Mouse (Mus musculus): ENCODE measurements around the gene Npy4r.

Npy4r gene

GRCm38 (mm10) chr14:34152342-34152741 lies at the start of gene Npy4r:
Gene Npy4r (minus strand): TSS chr14:34152489.
- peak; percentile 8 to 48 for DNase-seq (ENCODE audit: low spot score in 2 of 2)

GRCm38 (mm10) chr14:34201231-34202035 lies 49.1 kb upstream of the Npy4r start, which contains the start of gene Gprin2:
Gene Gprin2 (minus strand): TSS chr14:34201653.
- DNase-seq (ENCODE audit: low spot score in 2 of 2), result no peak

GRCm38 (mm10) chr14:34200738-34201230 lies 48.5 kb upstream of the Npy4r start:
- DNase-seq (ENCODE audit: low spot score in 2 of 2), result no peak

GRCm38 (mm10) chr14:34196706-34197105 lies 44.4 kb upstream of the Npy4r start:
- DNase-seq (ENCODE audit: low spot score in 2 of 2), result no peak

- DNase-seq (ENCODE audit: low spot score in 2 of 2), result no peak
Observed at GRCm38 (mm10) chr14:34195466-34195865, 43.2 kb upstream of the Npy4r start.

GRCm38 (mm10) chr14:34193879-34194278 lies 41.6 kb upstream of the Npy4r start:
- DNase-seq (ENCODE audit: low spot score in 2 of 2), result no peak

GRCm38 (mm10) chr14:34190361-34190760 lies 38.1 kb upstream of the Npy4r start:
- DNase-seq (ENCODE audit: low spot score in 2 of 2), result no peak

GRCm38 (mm10) chr14:34188629-34189028 lies 36.3 kb upstream of the Npy4r start:
- DNase-seq (ENCODE audit: low spot score in 2 of 2), result peak; percentile 8 to 22

GRCm38 (mm10) chr14:34183101-34183500 lies 30.8 kb upstream of the Npy4r start:
- no peak for DNase-seq (ENCODE audit: low spot score in 2 of 2)

- no peak for DNase-seq (ENCODE audit: low spot score in 2 of 2)
Observed at GRCm38 (mm10) chr14:34179351-34179750, 27.1 kb upstream of the Npy4r start.

- DNase-seq (ENCODE audit: low spot score in 2 of 2), result no peak
Observed at GRCm38 (mm10) chr14:34171107-34171506, 18.8 kb upstream of the Npy4r start.

- no peak for DNase-seq (ENCODE audit: low spot score in 2 of 2)
Observed at GRCm38 (mm10) chr14:34155752-34156151, 3.5 kb upstream of the Npy4r start.

- DNase-seq (ENCODE audit: low spot score in 2 of 2), result peak; percentile 3 to 10
Observed at GRCm38 (mm10) chr14:34154601-34155337, 2.5 kb upstream of the Npy4r start.

- no peak for DNase-seq (ENCODE audit: low spot score in 2 of 2)
Observed at GRCm38 (mm10) chr14:34142915-34143314, 9.4 kb downstream of the Npy4r start.

GRCm38 (mm10) chr14:34142316-34142715 lies 10.0 kb downstream of the Npy4r start:
- no peak for DNase-seq (ENCODE audit: low spot score in 2 of 2)

- no peak for DNase-seq (ENCODE audit: low spot score in 2 of 2)
Observed at GRCm38 (mm10) chr14:34139671-34140664, 12.3 kb downstream of the Npy4r start.

- no peak for DNase-seq (ENCODE audit: low spot score in 2 of 2)
Observed at GRCm38 (mm10) chr14:34135391-34135790, 16.9 kb downstream of the Npy4r start.

- no peak for DNase-seq (ENCODE audit: low spot score in 2 of 2)
Observed at GRCm38 (mm10) chr14:34131216-34131615, 21.1 kb downstream of the Npy4r start.

GRCm38 (mm10) chr14:34121691-34122090 lies 30.6 kb downstream of the Npy4r start:
- no peak for DNase-seq (ENCODE audit: low spot score in 2 of 2)

GRCm38 (mm10) chr14:34120923-34121351 lies 31.4 kb downstream of the Npy4r start:
- no peak for DNase-seq (ENCODE audit: low spot score in 2 of 2)
